Mouse (Mus musculus) small intestine, adult 2 months (tissue): ENCODE measurements around the gene Hist3h2a. TPM values are rescaled to one million over a fixed set of nuclear protein-coding genes. Genes with fewer than 3 reads are reported as not detected.

Experiments
- H3K27ac ChIP-seq: fragments of 200-500 bp; 2 replicates; pipeline ENCODE4 v1.5.1; 2012; ENCODE audit warnings: low read depth, low read length, control low read depth, inconsistent platforms; ENCODE audit not compliant: insufficient read depth
- H3K27me3 ChIP-seq: fragments of 200-500 bp; 2 replicates; pipeline ENCODE4 v1.6.1; 2012; ENCODE audit warnings: mild to moderate bottlenecking, moderate library complexity, low read length, inconsistent platforms; ENCODE audit not compliant: control insufficient read depth, insufficient read depth
- H3K36me3 ChIP-seq: fragments of 200-500 bp; 2 replicates; pipeline ENCODE4 v1.6.1; 2012; ENCODE audit warnings: mild to moderate bottlenecking, low read length, control low read depth, inconsistent platforms; ENCODE audit not compliant: control insufficient read depth, insufficient read depth
- H3K4me1 ChIP-seq: fragments of 200-500 bp; 2 replicates; pipeline ENCODE4 v1.6.1; 2012; ENCODE audit warnings: low read length, inconsistent platforms, mixed read lengths; ENCODE audit not compliant: control insufficient read depth, insufficient read depth, insufficient read length
- H3K4me3 ChIP-seq: fragments of 200-500 bp; 2 replicates; pipeline ENCODE4 v1.5.1; 2012; ENCODE audit warnings: low read depth, mild to moderate bottlenecking, control low read depth, inconsistent platforms, low read length, moderate library complexity
- CTCF ChIP-seq: fragments of 200-500 bp; IDR thresholded peaks from 2 replicates; pipeline ENCODE4 v1.5.1; 2012; ENCODE audit warnings: low read depth, mild to moderate bottlenecking, control low read depth, inconsistent platforms, low read length, moderate library complexity, mixed read lengths; ENCODE audit not compliant: insufficient replicate concordance, insufficient read length; ENCODE audit errors: extremely low read depth
- POLR2A ChIP-seq: fragments of 200-500 bp; IDR thresholded peaks from 2 replicates; pipeline ENCODE4 v1.6.1; 2012; ENCODE audit warnings: low read depth, mild to moderate bottlenecking, control low read depth, inconsistent platforms, low read length, moderate library complexity
- WGBS: fragments of 180-500 bp; shearing (Covaris S2); methylation state at CpG from one replicate; pipeline ENCODE4 v1.1.7; 2018; 5-methylcytosine and 5-hydroxymethylcytosine counted together
- polyA plus RNA-seq: library from polyadenylated mRNA; depleted of rRNA; stranded (reverse); fragments of >200 nt; gene quantifications from 2 replicates; pipeline ENCODE4 v1.2.3, GENCODE M21; 2012

The Hist3h2a gene
- polyA plus RNA-seq, 1 experiment = 12.1 TPM

DNA sequence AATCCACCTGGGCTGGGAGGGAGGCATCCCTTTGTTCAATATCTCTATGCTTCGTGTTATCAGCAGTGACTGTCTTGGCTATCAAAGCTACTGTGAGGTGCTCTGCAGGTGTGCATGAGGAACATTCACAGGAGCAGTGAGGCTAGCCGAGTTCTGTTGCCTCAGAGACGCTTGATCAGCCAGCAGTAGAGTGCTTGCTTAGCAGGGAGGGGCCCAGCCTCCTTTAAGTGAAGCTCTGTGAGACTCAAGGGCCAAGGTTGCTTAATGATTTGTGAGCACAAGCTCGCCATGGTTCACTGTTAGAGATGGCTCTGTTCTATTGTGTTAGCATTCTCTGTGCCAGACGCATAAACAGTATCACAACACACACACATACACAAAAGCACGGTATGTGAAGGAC lies 15.2 kb downstream of the Hist3h2a start:
- Histone ChIP-seq H3K36me3 (peaks cover 1% of the 10 kb centered on the region; the same call in 1 of the 2 replicates), H3K4me3 (no peak overlapping the region), H3K4me1 (peaks cover 4% of the 10 kb centered on the region), H3K27ac (no peak overlapping the region), H3K27me3 (no peaks in the 10 kb centered on the region)
- no peak for TF ChIP-seq POLR2A
- no peak for TF ChIP-seq CTCF
- 31% methylated on average over 6 of the region's 6 CpGs for WGBS

DNA sequence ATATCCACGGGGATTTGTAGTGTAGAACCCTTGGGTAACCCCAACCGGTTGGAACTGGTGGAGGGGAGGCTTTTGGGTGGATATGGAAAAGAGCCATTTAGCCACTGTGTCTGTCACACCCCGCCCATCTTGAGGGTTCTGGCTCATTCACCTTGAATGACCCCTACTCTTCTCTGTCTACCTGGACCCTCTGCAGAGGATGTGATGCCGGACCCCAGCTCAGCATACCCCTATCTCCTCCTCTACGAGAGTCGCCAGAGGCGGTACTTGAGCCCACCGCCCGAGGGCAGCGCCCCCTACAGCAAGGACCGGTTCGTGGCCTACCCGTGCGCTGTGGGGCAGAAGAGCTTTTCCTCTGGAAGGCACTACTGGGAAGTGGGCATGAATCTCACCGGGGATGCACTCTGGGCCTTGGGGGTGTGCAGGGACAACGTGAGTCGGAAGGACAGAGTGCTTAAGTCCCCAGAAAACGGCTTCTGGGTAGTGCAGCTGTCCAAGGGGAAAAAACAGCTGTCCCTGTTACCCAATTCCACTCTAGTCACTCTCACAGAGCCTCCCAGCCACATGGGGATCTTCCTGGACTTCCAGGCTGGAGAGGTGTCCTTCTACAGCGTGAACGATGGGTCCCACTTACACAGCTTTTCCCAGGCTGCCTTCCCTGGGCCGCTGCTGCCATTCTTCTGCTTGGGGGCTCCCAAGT lies 16.5 kb downstream of the Hist3h2a start:
- Histone ChIP-seq H3K36me3 (peaks cover 1% of the 10 kb centered on the region; the same call in 1 of the 2 replicates), H3K27ac (no peak overlapping the region), H3K4me1 (no peaks in the 10 kb centered on the region; the same call in 1 of the 2 replicates), H3K27me3 (no peaks in the 10 kb centered on the region), H3K4me3 (no peak overlapping the region)
- TF ChIP-seq POLR2A (no peak), CTCF (no peak)
- 88% methylated on average over 21 of the region's 21 CpGs for WGBS

DNA sequence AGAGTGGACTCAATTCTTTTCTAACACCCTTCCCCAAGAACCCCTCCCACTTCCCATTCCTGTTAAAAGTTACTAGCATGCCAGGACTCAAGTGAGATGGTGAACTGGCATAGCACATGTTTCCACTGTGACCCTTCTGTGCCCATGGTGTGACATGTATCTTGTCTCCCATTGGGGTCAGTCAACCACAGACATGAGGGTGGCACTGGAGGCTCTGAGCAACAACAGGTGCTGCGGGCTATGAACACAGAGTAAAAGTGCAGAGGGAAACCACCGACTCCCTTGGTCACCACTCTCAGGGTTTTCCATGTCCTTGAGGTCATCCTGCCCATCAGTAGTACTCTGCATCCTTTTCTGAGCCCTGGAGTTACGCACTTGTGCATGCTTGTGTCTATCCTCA lies 17.3 kb downstream of the Hist3h2a start:
- no peaks in the 10 kb centered on the region for H3K27me3 ChIP-seq
- H3K4me1 ChIP-seq = no peaks in the 10 kb centered on the region; the same call in 1 of the 2 replicates
- H3K36me3 ChIP-seq = peaks cover 1% of the 10 kb centered on the region; the same call in 1 of the 2 replicates
- no peak overlapping the region for H3K4me3 ChIP-seq
- 90% methylated on average over 3 of the region's 3 CpGs for WGBS
- no peak overlapping the region for H3K27ac ChIP-seq
- TF ChIP-seq POLR2A (no peak), CTCF (no peak)

DNA sequence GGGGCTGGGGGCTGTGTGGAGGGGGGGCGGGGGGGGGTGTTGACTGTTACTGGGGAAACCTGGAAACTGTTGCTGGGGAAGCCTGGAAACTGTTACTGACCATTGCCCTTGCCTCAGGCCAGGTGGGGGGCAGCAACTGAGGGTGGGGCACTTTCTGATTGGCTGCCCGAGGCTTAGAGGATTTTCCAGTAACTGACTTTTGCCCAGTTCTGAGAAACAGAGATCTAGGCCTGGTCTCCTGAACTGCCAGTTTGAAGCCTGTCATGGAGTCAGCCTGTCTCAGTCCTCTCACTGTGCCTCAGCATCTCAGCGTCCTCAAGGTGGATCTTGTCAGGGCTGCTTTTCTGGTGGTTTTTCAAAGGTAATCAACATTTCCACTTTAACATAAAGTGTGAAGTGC lies 19.9 kb downstream of the Hist3h2a start:
- Histone ChIP-seq H3K27ac (no peak overlapping the region), H3K27me3 (no peaks in the 10 kb centered on the region), H3K4me1 (peaks cover 4% of the 10 kb centered on the region; the same call in 1 of the 2 replicates), H3K36me3 (peaks cover 1% of the 10 kb centered on the region; the same call in 1 of the 2 replicates), H3K4me3 (no peak overlapping the region)
- TF ChIP-seq POLR2A (no peak), CTCF (no peak)
- WGBS = 77% methylated on average over 3 of the region's 3 CpGs

DNA sequence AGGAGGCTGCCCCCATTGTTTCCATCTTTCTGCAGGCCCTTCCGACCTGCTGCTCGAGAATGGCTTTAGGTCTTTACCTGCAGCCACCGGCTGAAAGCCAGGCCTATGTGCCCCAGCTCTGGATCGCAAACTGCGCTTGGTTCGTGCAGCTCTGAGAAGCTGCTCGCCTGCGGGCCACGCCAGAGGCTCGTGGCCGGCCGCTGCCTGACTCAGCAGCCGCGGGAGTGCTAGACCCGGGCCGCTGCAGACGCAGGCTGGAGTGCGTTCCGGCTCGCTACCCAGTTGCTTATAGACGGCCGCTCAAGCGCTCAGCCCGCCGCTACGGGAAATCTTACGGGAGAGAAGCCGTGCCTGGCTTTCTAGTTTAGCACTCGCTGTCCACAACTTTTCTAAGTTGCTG lies 22.7 kb downstream of the Hist3h2a start:
- TF ChIP-seq CTCF (no peak), POLR2A (no peak)

DNA sequence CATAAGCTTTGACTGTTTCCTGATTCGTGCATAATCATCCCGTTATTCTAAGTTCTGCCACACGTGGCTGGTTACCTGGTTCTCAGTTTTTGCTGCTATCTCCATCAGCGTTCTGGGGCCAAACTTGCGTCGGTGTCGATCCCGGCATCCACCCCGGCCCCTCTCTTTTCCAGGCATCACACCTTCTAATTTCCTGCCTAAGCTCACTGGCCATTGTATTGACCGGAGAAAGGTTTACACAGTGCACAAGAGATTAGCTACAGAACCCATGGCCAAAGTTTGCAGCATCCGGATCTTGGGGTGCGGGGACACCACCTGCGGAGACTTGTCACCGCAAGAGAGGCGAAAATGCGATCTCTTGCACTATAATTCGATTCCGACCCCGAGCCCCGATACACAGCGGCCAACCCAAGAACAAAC lies 23.1 kb downstream of the Hist3h2a start:
- H3K27ac ChIP-seq = peak overlapping the region; percentile 86
- WGBS = under 1% methylated on average over 21 of the region's 21 CpGs
- peaks cover 6% of the 10 kb centered on the region for H3K36me3 ChIP-seq
- H3K4me3 ChIP-seq = peak overlapping the region; percentile 97
- H3K27me3 ChIP-seq = no peaks in the 10 kb centered on the region
- no peak for TF ChIP-seq POLR2A
- TF ChIP-seq CTCF = no peak
- H3K4me1 ChIP-seq = peaks cover 27% of the 10 kb centered on the region

More for the DNA sequence above, 22.7 kb downstream of the Hist3h2a start:
- peak overlapping the region; percentile 97 for H3K4me3 ChIP-seq
- H3K27me3 ChIP-seq = no peaks in the 10 kb centered on the region
- under 1% methylated on average over 29 of the region's 29 CpGs for WGBS
- H3K36me3 ChIP-seq = peaks cover 2% of the 10 kb centered on the region
- peak overlapping the region; percentile 86 for H3K27ac ChIP-seq
- peaks cover 25% of the 10 kb centered on the region for H3K4me1 ChIP-seq

DNA sequence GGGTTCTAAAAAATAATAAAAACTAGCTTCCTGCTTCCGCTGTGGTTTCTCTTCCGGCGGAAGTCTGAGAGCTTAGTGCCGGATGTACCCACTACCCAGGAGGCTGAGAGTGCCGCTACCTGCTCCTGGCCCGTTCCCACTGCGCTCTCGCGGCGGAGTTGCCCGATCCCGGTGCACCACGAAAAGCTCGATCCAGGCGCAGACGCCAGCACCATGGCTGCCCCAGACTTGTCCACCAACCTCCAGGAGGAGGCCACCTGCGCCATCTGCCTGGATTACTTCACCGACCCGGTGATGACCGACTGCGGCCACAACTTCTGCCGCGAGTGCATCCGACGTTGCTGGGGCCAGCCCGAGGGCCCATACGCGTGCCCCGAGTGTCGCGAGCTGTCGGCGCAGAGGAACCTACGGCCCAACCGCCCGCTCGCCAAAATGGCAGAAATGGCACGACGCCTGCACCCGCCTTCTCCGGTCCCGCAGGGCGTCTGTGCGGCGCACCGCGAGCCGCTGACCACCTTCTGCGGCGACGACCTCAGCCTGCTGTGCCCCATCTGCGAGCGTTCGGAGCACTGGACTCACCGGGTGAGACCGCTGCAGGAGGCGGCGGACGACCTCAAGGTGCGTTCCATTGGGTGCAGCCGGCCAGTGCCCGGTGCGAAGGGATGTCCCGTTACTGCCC lies 23.7 kb downstream of the Hist3h2a start, which contains the start of gene Trim11:
Gene Trim11 (plus strand): TSS at position 67 of the 679 bp plus-strand sequence.
- Histone ChIP-seq H3K4me1 (peaks cover 27% of the 10 kb centered on the region), H3K36me3 (peaks cover 12% of the 10 kb centered on the region), H3K27me3 (no peaks in the 10 kb centered on the region), H3K27ac (peak within 1 kb of the TSS; percentile 86), H3K4me3 (peak within 1 kb of the TSS; percentile 97)
- TF ChIP-seq POLR2A (peak; percentile 68; the same call in 1 of the 2 replicates), CTCF (peak; percentile 16; the same call in 1 of the 2 replicates)
- WGBS = under 1% methylated on average over 64 of the region's 64 CpGs
